Mouse (Mus musculus): Measurements from ENCODE around the gene Tas1r2. TPM values are rescaled to one million over a fixed set of nuclear protein-coding genes. Genes with fewer than 3 reads are reported as not detected.
A peak's percentile ranks its signal among the peaks of the same experiment; 100 is the strongest.

The Tas1r2 gene
- polyA plus RNA-seq, 1 experiment from 2014 or later: not detected

GRCm38 (mm10) chr4:139624706-139625105, 28.6 kb upstream of the Tas1r2 start:
- H3K27me3 ChIP-seq (ENCODE audit: insufficient read depth, low read length): no peaks in the 10 kb centered on the region
- no peak for TF ChIP-seq CTCF (IDR thresholded peaks at IDR 0.05; ENCODE audit: low read depth)
- ATAC-seq (ENCODE audit: insufficient read depth) (no peak), DNase-seq (peak; percentile 50)
- H3K4me1 ChIP-seq (ENCODE audit: insufficient read depth): peaks cover 7% of the 10 kb centered on the region; the same call in 1 of the 2 replicates
- H3K36me3 ChIP-seq (ENCODE audit: insufficient read depth): no peaks in the 10 kb centered on the region
- 57% methylated on average over 10 of the region's 10 CpGs for WGBS
- H3K9me3 ChIP-seq (ENCODE audit: low read depth, low read length): no peaks in the 10 kb centered on the region
- no peak overlapping the region for H3K9ac ChIP-seq
- peak overlapping the region; percentile 91 for H3K4me2 ChIP-seq
- no peak overlapping the region; the same call in 1 of the 2 replicates for H3K4me3 ChIP-seq (ENCODE audit: low read depth, low read length)
- H3K27ac ChIP-seq (ENCODE audit: low read depth): no peak overlapping the region

GRCm38 (mm10) chr4:139627361-139627760, 26.0 kb upstream of the Tas1r2 start:
- no peak overlapping the region for H3K27ac ChIP-seq (ENCODE audit: low read depth)
- no peak for TF ChIP-seq CTCF (IDR thresholded peaks at IDR 0.05; ENCODE audit: low read depth)
- no peak for DNase-seq
- no peak overlapping the region for H3K9ac ChIP-seq
- H3K36me3 ChIP-seq (ENCODE audit: insufficient read depth): no peaks in the 10 kb centered on the region
- H3K9me3 ChIP-seq (ENCODE audit: low read depth, low read length): no peaks in the 10 kb centered on the region
- H3K4me2 ChIP-seq: no peak overlapping the region
- no peak for ATAC-seq (ENCODE audit: insufficient read depth)
- H3K4me1 ChIP-seq (ENCODE audit: insufficient read depth): peaks cover 7% of the 10 kb centered on the region; the same call in 1 of the 2 replicates
- H3K4me3 ChIP-seq (ENCODE audit: low read depth, low read length): no peak overlapping the region
- no peaks in the 10 kb centered on the region for H3K27me3 ChIP-seq (ENCODE audit: insufficient read depth, low read length)
- WGBS: 91% methylated on average over 11 of the region's 11 CpGs

- no peaks in the 10 kb centered on the region for H3K27me3 ChIP-seq (ENCODE audit: insufficient read depth, low read length)
- DNase-seq (no peak), ATAC-seq (ENCODE audit: insufficient read depth) (no peak)
- WGBS: 60% methylated on average over 10 of the region's 10 CpGs
- H3K9me3 ChIP-seq (ENCODE audit: low read depth, low read length): no peaks in the 10 kb centered on the region
- H3K4me3 ChIP-seq (ENCODE audit: low read depth, low read length): no peak overlapping the region
- no peaks in the 10 kb centered on the region for H3K4me1 ChIP-seq (ENCODE audit: insufficient read depth)
- peak; percentile 30 for TF ChIP-seq CTCF (IDR thresholded peaks at IDR 0.05; ENCODE audit: low read depth)
- no peak overlapping the region for H3K9ac ChIP-seq
- H3K36me3 ChIP-seq (ENCODE audit: insufficient read depth): 0 out of 2 replicates have a peak, but pooled peaks cover under 1% of the 10 kb centered on the region
- no peak overlapping the region for H3K27ac ChIP-seq (ENCODE audit: low read depth)
- H3K4me2 ChIP-seq: no peak overlapping the region
Observed at GRCm38 (mm10) chr4:139630171-139630570, 23.2 kb upstream of the Tas1r2 start.

GRCm38 (mm10) chr4:139631141-139631540, 22.2 kb upstream of the Tas1r2 start:
- H3K36me3 ChIP-seq (ENCODE audit: insufficient read depth): peaks cover 6% of the 10 kb centered on the region; the same call in 1 of the 2 replicates
- H3K4me1 ChIP-seq (ENCODE audit: insufficient read depth): no peaks in the 10 kb centered on the region
- no peak for TF ChIP-seq CTCF (IDR thresholded peaks at IDR 0.05; ENCODE audit: low read depth)
- 35% methylated on average over 5 of the region's 5 CpGs for WGBS
- H3K4me2 ChIP-seq: no peak overlapping the region
- ATAC-seq (ENCODE audit: insufficient read depth) (no peak), DNase-seq (peak; percentile 60)
- no peak overlapping the region for H3K9ac ChIP-seq
- no peaks in the 10 kb centered on the region for H3K27me3 ChIP-seq (ENCODE audit: insufficient read depth, low read length)
- no peaks in the 10 kb centered on the region for H3K9me3 ChIP-seq (ENCODE audit: low read depth, low read length)
- no peak overlapping the region for H3K27ac ChIP-seq (ENCODE audit: low read depth)
- no peak overlapping the region for H3K4me3 ChIP-seq (ENCODE audit: low read depth, low read length)

GRCm38 (mm10) chr4:139631569-139632253, 21.6 kb upstream of the Tas1r2 start:
- peaks cover 8% of the 10 kb centered on the region; the same call in 1 of the 2 replicates for H3K36me3 ChIP-seq (ENCODE audit: insufficient read depth)
- ATAC-seq (ENCODE audit: insufficient read depth) (no peak), DNase-seq (no peak)
- H3K4me3 ChIP-seq (ENCODE audit: low read depth, low read length): no peak overlapping the region
- H3K4me1 ChIP-seq (ENCODE audit: insufficient read depth): no peaks in the 10 kb centered on the region
- no peaks in the 10 kb centered on the region for H3K9me3 ChIP-seq (ENCODE audit: low read depth, low read length)
- 83% methylated on average over 7 of the region's 7 CpGs for WGBS
- H3K27ac ChIP-seq (ENCODE audit: low read depth): no peak overlapping the region
- no peak overlapping the region for H3K9ac ChIP-seq
- no peak for TF ChIP-seq CTCF (IDR thresholded peaks at IDR 0.05; ENCODE audit: low read depth)
- no peak overlapping the region for H3K4me2 ChIP-seq
- no peaks in the 10 kb centered on the region for H3K27me3 ChIP-seq (ENCODE audit: insufficient read depth, low read length)

GRCm38 (mm10) chr4:139632254-139632580, 21.1 kb upstream of the Tas1r2 start:
- 82% methylated on average over 10 of the region's 10 CpGs for WGBS
- Histone ChIP-seq H3K4me3 (ENCODE audit: low read depth, low read length) (no peak overlapping the region), H3K9me3 (ENCODE audit: low read depth, low read length) (no peaks in the 10 kb centered on the region), H3K4me2 (no peak overlapping the region), H3K9ac (no peak overlapping the region), H3K36me3 (ENCODE audit: insufficient read depth) (peaks cover 13% of the 10 kb centered on the region; the same call in 1 of the 2 replicates), H3K4me1 (ENCODE audit: insufficient read depth) (no peaks in the 10 kb centered on the region), H3K27me3 (ENCODE audit: insufficient read depth, low read length) (no peaks in the 10 kb centered on the region), H3K27ac (ENCODE audit: low read depth) (no peak overlapping the region)
- no peak for TF ChIP-seq CTCF (IDR thresholded peaks at IDR 0.05; ENCODE audit: low read depth)
- ATAC-seq (ENCODE audit: insufficient read depth) (no peak), DNase-seq (no peak)

- Histone ChIP-seq H3K27ac (ENCODE audit: low read depth) (no peak overlapping the region), H3K4me3 (ENCODE audit: low read depth, low read length) (no peak overlapping the region), H3K4me2 (no peak overlapping the region), H3K4me1 (ENCODE audit: insufficient read depth) (no peaks in the 10 kb centered on the region), H3K9me3 (ENCODE audit: low read depth, low read length) (no peaks in the 10 kb centered on the region), H3K36me3 (ENCODE audit: insufficient read depth) (peaks cover 14% of the 10 kb centered on the region; the same call in 1 of the 2 replicates), H3K9ac (no peak overlapping the region), H3K27me3 (ENCODE audit: insufficient read depth, low read length) (no peaks in the 10 kb centered on the region)
- 24% methylated on average over 7 of the region's 7 CpGs for WGBS
- ATAC-seq (ENCODE audit: insufficient read depth): no peak
- DNase-seq: peak; percentile 86
- TF ChIP-seq CTCF (IDR thresholded peaks at IDR 0.05; ENCODE audit: low read depth): peak; percentile 98
Observed at GRCm38 (mm10) chr4:139636373-139636772, 17.0 kb upstream of the Tas1r2 start.
